Mouse (Mus musculus): ENCODE results near the gene Rasip1.

DNA sequence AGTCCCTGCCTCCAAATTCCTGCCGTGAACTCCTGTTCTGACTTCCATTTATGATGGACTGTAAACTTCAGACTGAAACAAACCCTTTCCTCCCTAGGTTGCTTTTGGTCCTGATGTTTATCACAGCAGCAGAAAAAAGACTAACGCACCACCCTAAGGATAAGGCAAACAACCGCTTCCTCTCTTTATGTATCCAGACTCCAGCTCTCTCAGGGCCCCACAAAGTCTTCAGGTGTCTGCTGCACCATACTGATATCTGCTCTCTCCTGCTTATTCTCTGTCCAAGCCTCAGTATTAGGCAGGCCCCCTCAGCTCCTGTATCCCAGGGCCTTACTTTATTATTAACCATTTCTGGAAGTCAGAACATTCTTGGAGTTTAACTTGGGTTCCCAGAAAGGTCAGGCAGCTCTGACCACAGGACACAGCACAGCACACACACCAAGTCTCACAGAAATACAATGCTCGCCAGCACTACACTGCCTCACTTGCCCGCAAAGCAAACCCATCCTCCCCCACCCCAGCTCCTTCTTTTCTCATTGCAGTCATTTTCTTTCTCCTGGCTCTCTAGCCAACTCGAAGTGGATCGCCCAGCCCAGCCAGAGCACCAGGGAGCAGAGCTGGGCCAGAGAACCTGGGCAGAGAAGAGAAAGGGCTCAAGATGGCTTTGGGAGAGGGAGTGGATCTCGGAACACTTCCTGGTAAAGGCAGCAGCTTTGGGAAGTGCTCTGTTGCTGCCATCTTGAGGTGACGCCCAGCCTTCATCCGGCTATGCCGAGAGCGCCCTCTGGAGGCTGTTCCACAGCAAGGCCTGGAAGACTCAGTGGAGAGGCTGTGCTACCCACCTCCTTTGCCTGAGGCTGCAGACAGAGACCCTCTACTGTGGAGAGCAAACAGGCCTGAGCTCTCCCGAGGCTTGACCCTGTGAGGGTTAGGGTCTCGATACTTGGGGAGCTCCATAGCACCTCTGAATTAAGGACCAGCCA, 55.1 kb downstream of the Rasip1 start:
- TF ChIP-seq CTCF (IDR thresholded peaks at IDR 0.05; ENCODE audit: borderline replicate concordance, insufficient read depth, low read length) (peak; percentile 99), POLR2A (IDR thresholded peaks at IDR 0.05; ENCODE audit: low read depth, low read length) (peak; percentile 44; the same call in 1 of the 2 replicates)
